Mouse (Mus musculus): ENCODE measurements around the gene Col6a1. TPM values are rescaled to one million over a fixed set of nuclear protein-coding genes. Genes with fewer than 3 reads are reported as not detected.

The Col6a1 gene
- polyA plus RNA-seq, 1 experiment from 2014 or later = 300 TPM

GRCm38 (mm10) chr10:76671939-76672338, 54.0 kb downstream of the Col6a1 start:
- Histone ChIP-seq H3K4me3 (no peak overlapping the region), H3K36me3 (no peaks in the 10 kb centered on the region), H3K9me3 (no peaks in the 10 kb centered on the region), H3K27ac (peak overlapping the region; percentile 88), H3K9ac (no peak overlapping the region), H3K4me1 (peaks cover 36% of the 10 kb centered on the region), H3K27me3 (no peaks in the 10 kb centered on the region), H3K4me2 (no peak overlapping the region)
- 58% methylated on average over 9 of the region's 9 CpGs for WGBS
- peak; percentile 33; the same call in 1 of the 2 replicates for ATAC-seq (ENCODE audit: borderline replicate concordance, extremely low read depth, low FRiP score, low TSS enrichment)

- Histone ChIP-seq H3K9me3 (no peaks in the 10 kb centered on the region), H3K9ac (no peak overlapping the region), H3K36me3 (no peaks in the 10 kb centered on the region), H3K4me2 (no peak overlapping the region), H3K4me3 (no peak overlapping the region), H3K27ac (peak overlapping the region; percentile 62), H3K4me1 (peaks cover 18% of the 10 kb centered on the region; the same call in 1 of the 2 replicates), H3K27me3 (no peaks in the 10 kb centered on the region)
- ATAC-seq (ENCODE audit: borderline replicate concordance, extremely low read depth, low FRiP score, low TSS enrichment) = no peak
- 52% methylated on average over 7 of the region's 7 CpGs for WGBS
These were observed 57.1 kb downstream of the Col6a1 start for GRCm38 (mm10) chr10:76668947-76669284.

GRCm38 (mm10) chr10:76668261-76668946, 57.6 kb downstream of the Col6a1 start:
- Histone ChIP-seq H3K9ac (no peak overlapping the region), H3K27ac (peak overlapping the region; percentile 62; the same call in 1 of the 2 replicates)

GRCm38 (mm10) chr10:76667197-76667805, 58.7 kb downstream of the Col6a1 start:
- Histone ChIP-seq H3K4me2 (no peak overlapping the region), H3K4me3 (no peak overlapping the region), H3K9me3 (no peaks in the 10 kb centered on the region), H3K9ac (no peak overlapping the region), H3K27ac (no peak overlapping the region), H3K36me3 (no peaks in the 10 kb centered on the region), H3K27me3 (no peaks in the 10 kb centered on the region), H3K4me1 (peaks cover 17% of the 10 kb centered on the region)
- WGBS = 77% methylated on average over 1 of the region's 1 CpGs
- no peak for ATAC-seq (ENCODE audit: borderline replicate concordance, extremely low read depth, low FRiP score, low TSS enrichment)

More at GRCm38 (mm10) chr10:76668261-76668946, 57.6 kb downstream of the Col6a1 start:
- ATAC-seq (ENCODE audit: borderline replicate concordance, extremely low read depth, low FRiP score, low TSS enrichment) = no peak
- WGBS = 83% methylated on average over 4 of the region's 4 CpGs
- Histone ChIP-seq H3K9me3 (no peaks in the 10 kb centered on the region), H3K4me2 (no peak overlapping the region), H3K27me3 (no peaks in the 10 kb centered on the region), H3K4me1 (peaks cover 23% of the 10 kb centered on the region), H3K4me3 (no peak overlapping the region), H3K36me3 (no peaks in the 10 kb centered on the region)

- 89% methylated on average over 11 of the region's 11 CpGs for WGBS
- Histone ChIP-seq H3K27me3 (no peaks in the 10 kb centered on the region), H3K4me3 (no peak overlapping the region), H3K27ac (peak overlapping the region; percentile 81), H3K9me3 (no peaks in the 10 kb centered on the region), H3K4me1 (peaks cover 14% of the 10 kb centered on the region; the same call in 1 of the 2 replicates), H3K9ac (no peak overlapping the region), H3K4me2 (no peak overlapping the region), H3K36me3 (no peaks in the 10 kb centered on the region)
- no peak for ATAC-seq (ENCODE audit: borderline replicate concordance, extremely low read depth, low FRiP score, low TSS enrichment)
These were observed 60.4 kb downstream of the Col6a1 start for GRCm38 (mm10) chr10:76665551-76665950.

GRCm38 (mm10) chr10:76664156-76665115, 61.5 kb downstream of the Col6a1 start:
- H3K4me1 ChIP-seq = peaks cover 13% of the 10 kb centered on the region; the same call in 1 of the 2 replicates
- WGBS = 49% methylated on average over 20 of the region's 20 CpGs
- no peak overlapping the region for H3K4me3 ChIP-seq
- no peaks in the 10 kb centered on the region for H3K9me3 ChIP-seq
- H3K9ac ChIP-seq = no peak overlapping the region
- H3K27ac ChIP-seq = peak overlapping the region; percentile 81
- H3K36me3 ChIP-seq = no peaks in the 10 kb centered on the region
- no peak overlapping the region for H3K4me2 ChIP-seq
- H3K27me3 ChIP-seq = no peaks in the 10 kb centered on the region
- ATAC-seq (ENCODE audit: borderline replicate concordance, extremely low read depth, low FRiP score, low TSS enrichment) = peak; percentile 94

Other genes starting within 250 kb of the Col6a1 start
- 23.2 and 26.5 TPM in 2 replicates for gene Lss, start 194.6 kb downstream of the Col6a1 start, polyA plus RNA-seq (2015; fragmentation: Nextera tagmentation; extraction: Ambion mirVana)
- gene Spatc1l, start 163.9 kb downstream of the Col6a1 start, polyA plus RNA-seq (2015; fragmentation: Nextera tagmentation; extraction: Ambion mirVana) = not detected in 2 replicates
- gene Ftcd, start 150.5 kb downstream of the Col6a1 start, polyA plus RNA-seq (2015; fragmentation: Nextera tagmentation; extraction: Ambion mirVana) = 0.59 TPM in 1 of 2 replicates, not detected in the other
- gene Col6a2, start 102.5 kb downstream of the Col6a1 start, polyA plus RNA-seq (2015; fragmentation: Nextera tagmentation; extraction: Ambion mirVana) = 287 and 298 TPM in 2 replicates
- 28.7 and 36.4 TPM in 2 replicates for gene Pcbp3, start 235.7 kb upstream of the Col6a1 start, polyA plus RNA-seq (2015; fragmentation: Nextera tagmentation; extraction: Ambion mirVana)